Mouse (Mus musculus): ENCODE measurements at regions not wholly inside any gene's neighbourhood (a gene's known extent, or its start where the extent isn't known, plus 50 kb on each side); places are given as distances from the start of the nearest gene placed in this dataset.

DNA sequence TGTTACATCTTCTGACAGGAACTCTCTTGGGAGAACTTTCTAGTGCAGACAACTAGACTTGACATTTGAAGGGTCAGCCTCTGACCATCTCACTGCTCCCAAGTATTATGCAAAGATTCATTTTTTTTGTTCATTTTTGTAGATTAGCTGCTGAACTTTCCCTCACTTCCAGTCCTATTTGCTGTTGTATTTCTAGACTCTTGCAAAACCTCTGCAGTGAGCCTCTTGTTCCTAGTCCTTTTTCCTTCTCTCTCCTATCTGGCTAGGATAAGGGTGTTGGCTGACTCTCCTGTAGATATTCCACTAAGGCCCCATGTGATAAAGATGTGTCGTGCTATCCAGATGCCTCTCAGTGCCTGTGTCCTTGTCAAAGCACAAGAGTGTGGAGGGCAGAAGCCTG lies 198.5 kb upstream of the Cpeb2 start:
- H3K4me1 ChIP-seq (replicated peaks; ENCODE audit: control insufficient read depth, insufficient read depth, low read length) = no peaks in the 10 kb centered on the region
- no peak for ATAC-seq (replicated peaks; ENCODE audit: low FRiP score, low TSS enrichment, low read depth)
- WGBS = 75% methylated on average over 1 of the region's 1 CpGs

DNA sequence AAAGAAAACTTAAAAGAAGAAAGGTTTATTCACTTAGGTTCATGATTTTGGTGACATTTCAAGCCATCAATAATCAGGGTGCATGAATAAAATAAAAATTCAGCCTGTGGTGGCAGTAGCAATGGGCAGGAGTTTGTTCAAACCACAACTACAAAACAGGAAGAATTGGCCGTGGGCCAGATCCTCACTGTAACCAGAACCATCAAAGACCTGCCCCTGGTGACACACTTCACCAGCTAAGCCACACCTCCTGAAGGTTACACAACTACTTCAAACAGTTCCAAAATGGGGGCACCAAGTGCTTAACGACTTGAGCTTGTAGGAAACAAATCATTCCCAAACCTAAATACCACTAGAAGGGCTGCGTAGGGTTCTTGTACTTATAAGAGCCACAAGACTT lies 195.4 kb upstream of the Cpeb2 start:
- Histone ChIP-seq H3K9me3 (ENCODE audit: control insufficient read depth, low read length) (no peaks in the 10 kb centered on the region), H3K27ac (ENCODE audit: low read depth) (no peak overlapping the region), H3K4me1 (replicated peaks; ENCODE audit: control insufficient read depth, insufficient read depth, low read length) (no peaks in the 10 kb centered on the region), H3K9ac (ENCODE audit: low read length) (no peak overlapping the region), H3K4me3 (ENCODE audit: low read depth, low read length) (no peak overlapping the region), H3K27me3 (replicated peaks; ENCODE audit: control insufficient read depth, insufficient read depth, low read length) (no peaks in the 10 kb centered on the region), H3K36me3 (ENCODE audit: control insufficient read depth, insufficient read depth, low read length) (no peaks in the 10 kb centered on the region), H3K4me2 (ENCODE audit: low read length) (no peak overlapping the region)
- DNase-seq (ENCODE audit: low spot score) (no peak), ATAC-seq (replicated peaks; ENCODE audit: low FRiP score, low TSS enrichment, low read depth) (no peak)
- 49% methylated on average over 3 of the region's 3 CpGs for WGBS

More for the DNA sequence above, 198.5 kb upstream of the Cpeb2 start:
- no peak overlapping the region for H3K4me2 ChIP-seq (ENCODE audit: low read length)
- H3K36me3 ChIP-seq (ENCODE audit: control insufficient read depth, insufficient read depth, low read length) = no peaks in the 10 kb centered on the region
- H3K27ac ChIP-seq (ENCODE audit: low read depth) = no peak overlapping the region
- no peaks in the 10 kb centered on the region for H3K27me3 ChIP-seq (replicated peaks; ENCODE audit: control insufficient read depth, insufficient read depth, low read length)
- no peak overlapping the region for H3K4me3 ChIP-seq (ENCODE audit: low read depth, low read length)
- no peaks in the 10 kb centered on the region for H3K9me3 ChIP-seq (ENCODE audit: control insufficient read depth, low read length)
- no peak overlapping the region for H3K9ac ChIP-seq (ENCODE audit: low read length)
- DNase-seq (ENCODE audit: low spot score) = no peak

DNA sequence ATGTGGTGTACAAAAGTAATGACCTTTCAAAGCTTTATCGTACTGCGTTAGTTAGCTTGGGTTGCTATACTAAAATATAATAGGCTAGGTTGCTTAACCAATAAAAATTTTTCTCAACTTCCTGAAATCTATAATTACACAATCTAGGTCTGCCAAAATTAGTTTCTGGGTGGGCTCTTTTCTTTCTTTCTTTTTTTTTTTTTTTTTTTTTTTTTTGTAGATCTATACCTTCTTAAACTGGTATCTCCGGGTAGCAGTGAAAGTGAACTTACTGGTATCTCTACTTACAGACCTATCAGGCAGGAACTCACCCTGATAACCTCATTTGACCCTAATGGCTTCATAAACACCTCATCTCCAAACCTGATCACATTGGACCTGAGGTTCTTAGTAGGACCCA lies 193.4 kb upstream of the Cpeb2 start:
- H3K4me1 ChIP-seq (replicated peaks; ENCODE audit: control insufficient read depth, insufficient read depth, low read length) = no peaks in the 10 kb centered on the region
- WGBS = 85% methylated on average over 3 of the region's 3 CpGs
- no peak for DNase-seq (ENCODE audit: low spot score)
- H3K36me3 ChIP-seq (ENCODE audit: control insufficient read depth, insufficient read depth, low read length) = no peaks in the 10 kb centered on the region
- H3K4me2 ChIP-seq (ENCODE audit: low read length) = no peak overlapping the region
- H3K9me3 ChIP-seq (ENCODE audit: control insufficient read depth, low read length) = no peaks in the 10 kb centered on the region
- no peaks in the 10 kb centered on the region for H3K27me3 ChIP-seq (replicated peaks; ENCODE audit: control insufficient read depth, insufficient read depth, low read length)
- no peak overlapping the region for H3K4me3 ChIP-seq (ENCODE audit: low read depth, low read length)
- H3K27ac ChIP-seq (ENCODE audit: low read depth) = no peak overlapping the region
- no peak overlapping the region for H3K9ac ChIP-seq (ENCODE audit: low read length)
- no peak for ATAC-seq (replicated peaks; ENCODE audit: low FRiP score, low TSS enrichment, low read depth)

DNA sequence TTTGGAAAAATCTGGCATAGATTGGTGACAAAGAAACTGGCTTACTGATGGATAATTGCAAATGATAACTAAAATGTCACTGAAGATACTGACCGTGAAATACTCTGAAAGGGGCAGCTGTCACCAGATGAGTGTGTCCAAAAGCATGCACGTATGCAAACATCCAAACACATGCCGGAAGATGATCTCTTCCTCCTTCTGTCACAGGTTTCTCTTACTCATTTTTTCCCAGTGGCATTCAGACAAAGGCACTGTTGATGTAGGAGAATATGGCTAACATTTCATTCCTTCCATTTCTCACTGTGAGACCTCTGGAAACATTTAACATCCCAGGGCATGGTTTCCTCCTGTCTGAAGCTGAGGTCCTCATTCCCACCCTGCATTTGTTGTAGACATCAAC lies 190.4 kb upstream of the Cpeb2 start:
- WGBS = 79% methylated on average over 3 of the region's 3 CpGs

DNA sequence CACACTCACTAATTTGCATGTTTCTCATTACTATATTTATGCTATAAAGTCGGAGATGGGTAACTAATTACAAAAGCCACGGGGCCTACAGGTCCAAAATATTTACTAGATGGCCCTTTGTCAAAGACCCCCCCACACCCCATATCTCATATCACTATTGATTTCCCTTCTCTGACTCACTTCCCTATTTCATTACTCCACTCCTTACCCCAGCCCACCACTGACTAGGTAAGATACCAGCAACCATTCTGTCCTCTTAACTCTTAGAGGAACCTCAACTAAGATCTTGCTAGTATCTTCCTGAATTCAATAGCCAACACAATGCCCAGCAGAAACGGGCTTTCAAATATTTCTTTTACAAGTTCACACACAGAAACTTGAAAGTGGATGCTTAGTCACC lies 187.1 kb upstream of the Cpeb2 start:
- WGBS = 91% methylated on average over 3 of the region's 3 CpGs
- Histone ChIP-seq H3K4me2 (ENCODE audit: low read length) (no peak overlapping the region), H3K4me1 (replicated peaks; ENCODE audit: control insufficient read depth, insufficient read depth, low read length) (no peaks in the 10 kb centered on the region), H3K27ac (ENCODE audit: low read depth) (no peak overlapping the region), H3K36me3 (ENCODE audit: control insufficient read depth, insufficient read depth, low read length) (no peaks in the 10 kb centered on the region), H3K4me3 (ENCODE audit: low read depth, low read length) (no peak overlapping the region), H3K9me3 (ENCODE audit: control insufficient read depth, low read length) (no peaks in the 10 kb centered on the region), H3K9ac (ENCODE audit: low read length) (no peak overlapping the region), H3K27me3 (replicated peaks; ENCODE audit: control insufficient read depth, insufficient read depth, low read length) (no peaks in the 10 kb centered on the region)
- no peak for ATAC-seq (replicated peaks; ENCODE audit: low FRiP score, low TSS enrichment, low read depth)
- DNase-seq (ENCODE audit: low spot score) = no peak

More for the DNA sequence above, 190.4 kb upstream of the Cpeb2 start:
- ATAC-seq (replicated peaks; ENCODE audit: low FRiP score, low TSS enrichment, low read depth) (no peak), DNase-seq (ENCODE audit: low spot score) (no peak)
- H3K4me2 ChIP-seq (ENCODE audit: low read length) = no peak overlapping the region
- no peak overlapping the region for H3K9ac ChIP-seq (ENCODE audit: low read length)
- H3K4me1 ChIP-seq (replicated peaks; ENCODE audit: control insufficient read depth, insufficient read depth, low read length) = no peaks in the 10 kb centered on the region
- H3K4me3 ChIP-seq (ENCODE audit: low read depth, low read length) = no peak overlapping the region
- no peak overlapping the region for H3K27ac ChIP-seq (ENCODE audit: low read depth)
- no peaks in the 10 kb centered on the region for H3K9me3 ChIP-seq (ENCODE audit: control insufficient read depth, low read length)
- no peaks in the 10 kb centered on the region for H3K36me3 ChIP-seq (ENCODE audit: control insufficient read depth, insufficient read depth, low read length)
- H3K27me3 ChIP-seq (replicated peaks; ENCODE audit: control insufficient read depth, insufficient read depth, low read length) = no peaks in the 10 kb centered on the region

DNA sequence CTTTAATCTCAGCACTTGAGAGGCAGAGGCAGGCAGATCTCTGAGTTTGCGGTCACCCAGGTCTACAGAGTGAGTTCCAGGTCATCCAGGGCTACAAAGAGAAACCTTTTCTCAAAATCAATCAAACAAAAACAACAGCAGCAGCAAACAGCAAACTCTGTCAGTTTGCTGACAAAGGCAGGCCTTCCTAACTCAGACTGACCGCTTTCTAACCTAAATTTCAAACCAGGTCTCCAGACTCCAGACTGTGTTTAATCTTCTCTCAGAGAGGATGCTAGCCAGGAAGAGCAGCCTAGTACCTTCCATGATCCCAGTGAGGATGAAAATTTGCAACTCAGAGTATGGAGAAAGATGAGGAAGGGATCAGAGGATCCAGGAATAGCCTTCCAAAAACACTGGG lies 185.7 kb upstream of the Cpeb2 start:
- 97% methylated on average over 2 of the region's 2 CpGs for WGBS
- Histone ChIP-seq H3K9me3 (ENCODE audit: control insufficient read depth, low read length) (no peaks in the 10 kb centered on the region), H3K4me3 (ENCODE audit: low read depth, low read length) (no peak overlapping the region)

DNA sequence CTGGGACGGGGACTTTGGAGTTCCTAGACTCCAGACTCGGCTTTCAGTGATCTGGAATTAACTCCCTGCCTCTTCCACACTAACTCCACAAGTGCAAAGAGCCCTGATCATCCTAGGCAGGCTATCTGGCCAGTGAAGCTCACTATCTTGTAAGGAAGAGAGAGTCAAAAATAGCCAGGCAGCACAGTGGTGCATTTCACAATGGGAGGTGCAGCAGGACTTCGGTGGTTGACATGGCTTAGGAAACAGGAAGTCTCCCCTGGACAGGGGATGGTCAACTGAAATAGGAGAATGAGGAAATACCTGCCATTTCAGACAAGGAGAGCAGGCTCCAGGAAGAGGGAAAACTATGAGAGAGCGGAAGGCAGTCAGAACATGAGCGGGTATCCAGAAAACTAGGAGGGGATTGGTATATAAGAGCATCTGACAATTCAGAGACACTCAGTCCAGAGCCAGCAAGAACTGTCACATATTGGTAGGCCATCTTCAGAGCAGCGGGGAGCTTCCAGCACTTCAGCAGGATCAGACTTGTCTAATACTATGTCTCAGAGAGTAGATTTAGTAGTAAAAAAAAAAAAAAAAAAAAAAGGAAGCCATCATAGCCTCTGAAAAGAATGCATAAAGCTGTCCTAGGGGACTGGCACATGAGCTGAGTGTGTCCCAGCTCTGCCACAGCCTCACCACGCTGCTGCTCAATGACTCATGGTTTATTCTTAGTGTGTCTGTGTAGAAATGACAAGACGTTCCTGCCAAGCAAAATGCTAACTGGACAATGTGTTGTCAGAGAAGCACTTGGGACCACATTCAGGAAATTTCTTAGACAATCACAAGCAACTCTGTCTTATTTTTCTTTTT lies 184.5 kb upstream of the Cpeb2 start:
- H3K27ac ChIP-seq (ENCODE audit: low read depth) = no peak overlapping the region
- H3K9ac ChIP-seq (ENCODE audit: low read length) = no peak overlapping the region
- WGBS = 77% methylated on average over 8 of the region's 8 CpGs
- H3K27me3 ChIP-seq (replicated peaks; ENCODE audit: control insufficient read depth, insufficient read depth, low read length) = no peaks in the 10 kb centered on the region
- no peak overlapping the region for H3K4me3 ChIP-seq (ENCODE audit: low read depth, low read length)
- no peaks in the 10 kb centered on the region for H3K4me1 ChIP-seq (replicated peaks; ENCODE audit: control insufficient read depth, insufficient read depth, low read length)
- no peak for DNase-seq (ENCODE audit: low spot score)
- ATAC-seq (replicated peaks; ENCODE audit: low FRiP score, low TSS enrichment, low read depth) = no peak
- no peak overlapping the region for H3K4me2 ChIP-seq (ENCODE audit: low read length)
- H3K9me3 ChIP-seq (ENCODE audit: control insufficient read depth, low read length) = no peaks in the 10 kb centered on the region
- no peaks in the 10 kb centered on the region for H3K36me3 ChIP-seq (ENCODE audit: control insufficient read depth, insufficient read depth, low read length)

More for the DNA sequence above, 185.7 kb upstream of the Cpeb2 start:
- DNase-seq (ENCODE audit: low spot score) = no peak
- no peaks in the 10 kb centered on the region for H3K27me3 ChIP-seq (replicated peaks; ENCODE audit: control insufficient read depth, insufficient read depth, low read length)
- no peak overlapping the region for H3K9ac ChIP-seq (ENCODE audit: low read length)
- ATAC-seq (replicated peaks; ENCODE audit: low FRiP score, low TSS enrichment, low read depth) = no peak
- H3K36me3 ChIP-seq (ENCODE audit: control insufficient read depth, insufficient read depth, low read length) = no peaks in the 10 kb centered on the region
- H3K4me2 ChIP-seq (ENCODE audit: low read length) = no peak overlapping the region
- no peaks in the 10 kb centered on the region for H3K4me1 ChIP-seq (replicated peaks; ENCODE audit: control insufficient read depth, insufficient read depth, low read length)
- H3K27ac ChIP-seq (ENCODE audit: low read depth) = no peak overlapping the region

DNA sequence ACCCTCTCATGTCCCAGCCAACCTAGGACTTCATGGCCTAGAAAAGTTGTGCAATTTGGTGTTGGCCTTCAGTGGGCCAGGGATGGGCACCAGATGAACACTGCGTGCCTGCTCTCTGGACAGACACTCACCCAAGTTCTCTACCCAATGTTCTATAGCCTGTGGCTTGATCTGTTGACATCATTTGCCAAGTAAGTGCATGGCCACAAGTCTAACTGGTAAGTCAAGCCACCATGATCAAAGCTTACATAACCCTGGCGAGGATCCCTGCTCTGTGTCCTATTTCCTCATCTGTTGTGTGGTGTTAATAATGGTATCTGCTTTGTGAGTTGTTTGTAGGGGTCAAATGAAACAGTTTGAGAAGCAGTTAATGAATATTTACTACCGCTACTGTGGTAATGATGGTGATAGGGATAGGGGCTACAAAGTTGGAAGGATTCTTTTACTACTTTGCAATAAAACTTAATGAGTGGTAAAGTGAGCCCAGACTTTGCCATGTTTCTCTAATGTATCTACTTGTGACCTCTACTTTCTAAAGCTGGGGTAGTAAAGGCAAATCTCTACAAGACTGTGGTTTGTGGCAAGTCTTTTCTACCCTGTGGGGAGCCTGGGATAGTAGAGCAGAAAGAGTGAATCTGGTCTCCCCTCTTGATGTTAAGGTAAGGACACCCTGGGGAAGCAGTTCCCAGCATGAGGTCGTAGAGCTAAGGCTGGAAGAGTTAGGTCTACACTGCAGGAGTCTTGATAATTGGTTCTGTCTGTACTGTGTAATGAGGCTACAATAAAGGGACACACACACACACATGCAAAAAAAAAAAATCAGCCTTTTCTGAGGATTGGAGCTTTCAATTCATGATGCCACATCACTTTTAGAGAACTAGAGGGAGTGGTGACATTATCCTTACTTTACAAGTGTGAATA lies 183.3 kb upstream of the Cpeb2 start:
- Histone ChIP-seq H3K4me1 (replicated peaks; ENCODE audit: control insufficient read depth, insufficient read depth, low read length) (no peaks in the 10 kb centered on the region), H3K36me3 (ENCODE audit: control insufficient read depth, insufficient read depth, low read length) (no peaks in the 10 kb centered on the region), H3K27ac (ENCODE audit: low read depth) (no peak overlapping the region), H3K9ac (ENCODE audit: low read length) (no peak overlapping the region), H3K4me3 (ENCODE audit: low read depth, low read length) (no peak overlapping the region), H3K4me2 (ENCODE audit: low read length) (no peak overlapping the region), H3K9me3 (ENCODE audit: control insufficient read depth, low read length) (no peaks in the 10 kb centered on the region), H3K27me3 (replicated peaks; ENCODE audit: control insufficient read depth, insufficient read depth, low read length) (no peaks in the 10 kb centered on the region)
- WGBS = 73% methylated on average over 4 of the region's 4 CpGs
- DNase-seq (ENCODE audit: low spot score) = no peak
- no peak for ATAC-seq (replicated peaks; ENCODE audit: low FRiP score, low TSS enrichment, low read depth)

Data from intestine, embryonic 14.5 days (tissue).